Mouse (Mus musculus): ENCODE measurements around the gene Nol12.

The Nol12 gene

DNA sequence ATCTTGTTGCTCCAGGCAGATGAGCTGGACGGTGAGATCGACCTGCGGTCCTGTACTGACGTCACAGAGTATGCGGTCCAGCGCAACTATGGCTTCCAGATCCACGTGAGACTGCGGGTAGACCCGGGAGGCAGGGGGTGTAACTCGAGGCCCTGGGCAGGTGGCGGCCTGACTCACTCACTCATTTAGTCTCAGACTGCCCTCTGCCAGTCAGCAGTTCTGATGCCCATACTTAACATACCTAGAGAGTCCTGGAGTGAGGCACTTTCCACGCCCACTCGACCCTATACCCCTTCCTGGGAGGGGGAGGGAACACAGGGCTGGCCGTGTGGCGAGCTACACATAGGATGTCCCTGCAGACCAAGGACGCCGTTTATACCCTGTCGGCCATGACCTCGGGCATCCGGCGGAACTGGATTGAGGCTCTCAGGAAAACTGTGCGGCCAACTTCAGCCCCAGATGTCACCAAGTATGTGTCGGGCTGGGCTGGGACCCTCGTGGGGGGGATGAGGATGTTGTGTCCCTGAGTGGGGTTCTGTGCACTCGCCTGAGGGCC, 56.3 kb downstream of the Nol12 start:
- no peak for DNase-seq (ENCODE audit: low spot score in 2 of 2)

DNA sequence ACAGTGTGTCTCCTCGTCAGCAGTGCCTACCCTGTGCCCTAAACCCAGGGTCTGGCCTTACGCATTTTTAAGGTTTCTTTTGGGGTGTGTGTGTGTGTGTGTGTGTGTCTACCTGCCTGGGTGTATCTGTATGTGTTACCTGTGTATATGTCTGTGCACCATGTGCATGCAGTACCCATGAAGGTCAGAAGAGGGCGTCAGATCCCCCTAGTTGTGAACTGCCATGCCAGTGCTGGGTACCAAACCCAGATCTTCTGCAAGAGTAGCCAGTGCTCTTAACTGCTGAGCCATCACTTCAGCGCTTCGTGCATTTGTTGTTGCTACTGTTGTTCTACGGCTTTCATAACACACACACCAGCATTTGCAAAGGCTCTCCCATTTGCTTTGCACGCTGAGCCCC, 57.5 kb downstream of the Nol12 start:
- DNase-seq (ENCODE audit: low spot score in 2 of 2), result no peak

DNA sequence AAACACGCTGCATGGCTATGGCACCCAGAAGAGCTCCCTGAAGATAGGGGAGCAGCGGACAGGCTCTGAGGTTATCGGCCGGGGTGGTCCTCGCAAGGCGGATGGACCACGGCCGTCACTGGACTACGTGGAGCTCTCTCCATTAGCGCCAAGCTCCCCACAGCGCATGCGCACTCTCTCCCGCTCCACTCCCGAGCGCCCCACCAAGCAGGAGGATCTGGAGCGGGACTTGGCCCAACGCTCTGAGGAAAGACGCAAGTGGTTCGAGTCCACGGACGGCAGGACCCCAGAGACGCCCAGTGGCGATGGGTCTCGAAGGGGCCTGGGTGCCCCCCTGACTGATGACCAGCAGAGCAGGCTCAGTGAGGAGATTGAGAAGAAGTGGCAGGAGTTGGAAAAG, 58.2 kb downstream of the Nol12 start:
- no peak for DNase-seq (ENCODE audit: low spot score in 2 of 2)

Measured in frontal cortex, postnatal 14 days (tissue).